Mouse (Mus musculus) cerebellum, adult 8-10 months (tissue): ENCODE results near the gene Ankrd34c.

ENCODE experiments used
- DNase-seq: peaks from one replicate; pipeline ENCODE4 v3.0.0; 2022

The Ankrd34c gene

GRCm38 (mm10) chr9:89738295-89738694, at the start of gene Ankrd34c:
Ankrd34c (minus strand) TSS chr9:89738475.
- no peak for DNase-seq

- DNase-seq = no peak
Observed at GRCm38 (mm10) chr9:89787532-89787931, 49.3 kb upstream of the Ankrd34c start.

- no peak for DNase-seq
Observed at GRCm38 (mm10) chr9:89781395-89781927, 43.2 kb upstream of the Ankrd34c start.

GRCm38 (mm10) chr9:89779237-89779636, 41.0 kb upstream of the Ankrd34c start:
- no peak for DNase-seq

GRCm38 (mm10) chr9:89771153-89771552, 32.9 kb upstream of the Ankrd34c start:
- DNase-seq = no peak

GRCm38 (mm10) chr9:89762017-89762416, 23.7 kb upstream of the Ankrd34c start:
- no peak for DNase-seq

- no peak for DNase-seq
Observed at GRCm38 (mm10) chr9:89758569-89758968, 20.3 kb upstream of the Ankrd34c start.

GRCm38 (mm10) chr9:89758139-89758538, 19.9 kb upstream of the Ankrd34c start:
- DNase-seq = no peak

GRCm38 (mm10) chr9:89757571-89757970, 19.3 kb upstream of the Ankrd34c start:
- no peak for DNase-seq

GRCm38 (mm10) chr9:89740041-89740440, 1.8 kb upstream of the Ankrd34c start:
- DNase-seq = no peak

- no peak for DNase-seq
Observed at GRCm38 (mm10) chr9:89737888-89738287, 387 bp downstream of the Ankrd34c start.

- DNase-seq = no peak
Observed at GRCm38 (mm10) chr9:89736932-89737705, 1.2 kb downstream of the Ankrd34c start.

- no peak for DNase-seq
Observed at GRCm38 (mm10) chr9:89706906-89707305, 31.4 kb downstream of the Ankrd34c start.

GRCm38 (mm10) chr9:89705197-89705533, 33.1 kb downstream of the Ankrd34c start:
- no peak for DNase-seq

- DNase-seq = peak; percentile 83
Observed at GRCm38 (mm10) chr9:89704265-89705196, 33.7 kb downstream of the Ankrd34c start, which contains the start of gene Tmed3. Tmed3 (minus strand) TSS chr9:89705068.

GRCm38 (mm10) chr9:89700910-89701457, 37.3 kb downstream of the Ankrd34c start:
- no peak for DNase-seq

- DNase-seq = no peak
Observed at GRCm38 (mm10) chr9:89695143-89695542, 43.1 kb downstream of the Ankrd34c start.

GRCm38 (mm10) chr9:89693670-89694069, 44.6 kb downstream of the Ankrd34c start:
- no peak for DNase-seq

GRCm38 (mm10) chr9:89689179-89689578, 49.1 kb downstream of the Ankrd34c start:
- no peak for DNase-seq

GRCm38 (mm10) chr9:89687503-89688226, 50.6 kb downstream of the Ankrd34c start:
- no peak for DNase-seq

- DNase-seq = no peak
Observed at GRCm38 (mm10) chr9:89686262-89686661, 52.0 kb downstream of the Ankrd34c start.

- DNase-seq = no peak
Observed at GRCm38 (mm10) chr9:89678974-89679373, 59.3 kb downstream of the Ankrd34c start.
